Mouse (Mus musculus) mouse trophoblast stem cell (cell line): Measurements from ENCODE around the gene Slc8a1.

Source experiments
- in situ Hi-C, 2 experiments: fragments of 300-500 bp; cut with MseI, MboI; formaldehyde crosslinking; loops; 2 replicates in 1 of 2; 3 replicates in 1 of 2; pipeline ENCODE4 v1.15.1; 2025

Gene Slc8a1

GRCm38 (mm10) chr17:81433148-81433547, 305.0 kb downstream of the Slc8a1 start:
- in situ Hi-C loops, result no loop called here

GRCm38 (mm10) chr17:81432733-81433132, 305.4 kb downstream of the Slc8a1 start:
- in situ Hi-C loops, result no loop called here

GRCm38 (mm10) chr17:81427245-81427644, 310.9 kb downstream of the Slc8a1 start:
- in situ Hi-C loops, result no loop called here

- in situ Hi-C loops, result no loop called here
Observed at GRCm38 (mm10) chr17:81424256-81424912, 313.8 kb downstream of the Slc8a1 start.

GRCm38 (mm10) chr17:81419802-81420459, 318.2 kb downstream of the Slc8a1 start:
- in situ Hi-C loops, result no loop called here

GRCm38 (mm10) chr17:81416361-81417114, 321.6 kb downstream of the Slc8a1 start:
- in situ Hi-C loops, result no loop called here

GRCm38 (mm10) chr17:81412736-81413135, 325.4 kb downstream of the Slc8a1 start:
- in situ Hi-C loops, result no loop called here

GRCm38 (mm10) chr17:81404225-81404624, 334.0 kb downstream of the Slc8a1 start:
- in situ Hi-C loops, result no loop called here

GRCm38 (mm10) chr17:81403121-81403520, 335.1 kb downstream of the Slc8a1 start:
- in situ Hi-C loops, result no loop called here

GRCm38 (mm10) chr17:81402636-81403035, 335.5 kb downstream of the Slc8a1 start:
- in situ Hi-C loops, result no loop called here

GRCm38 (mm10) chr17:81400377-81400776, 337.8 kb downstream of the Slc8a1 start:
- in situ Hi-C loops, result no loop called here

- in situ Hi-C loops, result no loop called here
Observed at GRCm38 (mm10) chr17:81397434-81397833, 340.7 kb downstream of the Slc8a1 start.

GRCm38 (mm10) chr17:81394124-81394523, 344.1 kb downstream of the Slc8a1 start:
- in situ Hi-C loops, result no loop called here

- in situ Hi-C loops, result no loop called here
Observed at GRCm38 (mm10) chr17:81393040-81393439, 345.1 kb downstream of the Slc8a1 start.

- in situ Hi-C loops, result no loop called here
Observed at GRCm38 (mm10) chr17:81391478-81391877, 346.7 kb downstream of the Slc8a1 start.

GRCm38 (mm10) chr17:81390790-81391189, 347.4 kb downstream of the Slc8a1 start:
- in situ Hi-C loops, result no loop called here

GRCm38 (mm10) chr17:81386118-81386517, 352.1 kb downstream of the Slc8a1 start:
- in situ Hi-C loops, result no loop called here

- in situ Hi-C loops, result no loop called here
Observed at GRCm38 (mm10) chr17:81385476-81385875, 352.7 kb downstream of the Slc8a1 start.

- in situ Hi-C loops, result no loop called here
Observed at GRCm38 (mm10) chr17:81383461-81383860, 354.7 kb downstream of the Slc8a1 start.

GRCm38 (mm10) chr17:81378436-81378835, 359.7 kb downstream of the Slc8a1 start:
- in situ Hi-C loops, result no loop called here

GRCm38 (mm10) chr17:81377757-81378299, 360.3 kb downstream of the Slc8a1 start:
- in situ Hi-C loops, result no loop called here

GRCm38 (mm10) chr17:81377195-81377594, 361.0 kb downstream of the Slc8a1 start:
- in situ Hi-C loops, result no loop called here
